Mouse (Mus musculus): Measurements from ENCODE around the gene Ptpn14.

The Ptpn14 gene

DNA sequence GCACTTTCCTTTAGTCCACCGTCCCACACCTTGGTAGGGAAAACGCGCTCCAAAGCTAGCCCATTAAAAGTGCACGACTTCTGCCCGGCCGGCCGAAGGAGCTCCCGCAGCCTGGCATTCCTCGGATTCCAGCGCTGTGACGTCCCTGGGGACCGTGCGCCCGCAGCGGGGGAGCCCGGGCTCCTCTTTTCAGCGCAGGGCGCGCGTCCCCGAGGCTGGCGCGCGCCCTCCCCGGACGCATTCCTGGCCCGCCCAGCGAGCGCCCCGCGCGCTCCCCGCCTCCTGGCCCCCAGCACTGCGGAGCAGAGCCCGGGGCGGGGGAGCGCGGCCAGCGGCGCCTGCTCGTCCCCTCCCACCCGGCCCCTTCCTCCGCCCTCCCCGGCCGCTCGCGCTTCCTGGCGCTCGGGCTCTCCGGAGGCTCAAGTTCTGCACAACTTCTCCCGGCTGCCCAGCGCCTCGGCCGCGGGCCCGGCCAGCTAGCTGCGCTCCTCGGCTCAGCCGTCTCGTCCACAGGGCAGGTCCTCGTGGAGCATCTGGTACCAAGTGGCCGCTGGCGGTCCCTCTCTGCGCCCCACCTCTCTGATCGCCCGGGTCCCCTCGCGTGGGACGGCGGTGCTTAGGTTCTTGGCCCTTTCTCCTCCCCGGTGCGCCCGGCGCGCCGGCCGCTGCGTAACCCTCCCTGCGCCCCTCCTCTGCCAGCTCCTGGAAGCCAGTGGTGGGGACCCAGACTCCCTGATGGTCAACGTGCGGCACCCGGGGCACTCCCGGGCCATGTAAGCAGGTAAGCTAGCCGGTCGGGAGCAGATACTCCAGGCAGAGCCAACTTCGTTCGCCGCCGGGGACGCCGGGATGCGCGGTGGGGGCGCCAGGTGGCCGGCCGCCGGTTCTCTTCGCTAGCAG, at the start of gene Ptpn14:
Gene Ptpn14 (plus strand): TSS at position 385 of the 900 bp plus-strand sequence.
- no peak for DNase-seq (ENCODE audit: low read depth, low spot score)

DNA sequence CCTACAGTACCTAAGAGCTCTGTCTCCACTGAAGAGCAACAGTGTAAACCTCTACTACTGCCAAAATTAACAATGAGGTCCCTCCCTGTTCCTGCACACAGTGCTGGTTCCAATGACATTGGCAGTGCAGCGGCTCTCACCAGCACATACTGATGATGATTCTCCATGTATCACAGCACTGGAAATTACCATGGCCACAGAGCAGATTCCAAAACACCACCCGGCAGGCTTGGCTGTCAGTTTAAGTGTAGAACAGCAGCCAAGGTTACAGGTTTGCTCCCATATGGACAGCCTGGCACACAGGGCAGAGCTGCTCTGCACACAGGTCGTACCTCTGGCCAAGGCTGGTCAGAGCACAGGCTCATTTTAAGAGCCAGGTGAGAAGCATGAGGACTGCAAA, 48.5 kb upstream of the Ptpn14 start:
- DNase-seq (ENCODE audit: low read depth, low spot score): no peak

DNA sequence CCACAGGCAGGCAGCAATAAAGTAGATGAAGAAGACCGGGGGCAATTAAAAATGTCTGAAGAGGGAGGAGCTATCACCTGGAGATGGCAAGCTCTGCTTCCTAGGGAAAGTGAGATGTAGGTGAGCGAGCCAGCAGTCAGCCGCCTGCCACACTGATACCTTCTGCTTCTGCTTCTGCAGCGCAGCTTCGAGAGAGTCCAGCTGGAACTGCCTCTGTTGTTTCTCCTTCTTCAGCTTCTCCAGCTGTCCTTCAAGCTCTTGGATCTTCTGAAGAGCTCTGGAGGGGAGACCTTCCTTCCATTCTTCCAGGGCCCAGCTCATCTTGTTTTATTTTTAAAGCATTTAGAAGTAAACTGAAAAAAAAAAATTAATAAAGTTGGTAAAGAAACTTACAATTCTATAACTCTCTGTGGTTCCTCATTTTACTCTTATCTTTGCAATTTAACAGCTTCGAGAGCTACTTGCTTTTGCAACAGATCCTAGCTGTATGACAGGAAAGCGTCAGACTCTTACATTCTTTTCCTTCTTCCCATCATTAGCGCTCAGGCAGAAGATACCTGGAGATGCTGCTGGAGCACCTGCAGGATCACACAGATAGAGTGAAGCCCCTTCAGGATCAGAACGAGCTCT, 43.2 kb upstream of the Ptpn14 start:
- no peak for DNase-seq (ENCODE audit: low read depth, low spot score)

DNA sequence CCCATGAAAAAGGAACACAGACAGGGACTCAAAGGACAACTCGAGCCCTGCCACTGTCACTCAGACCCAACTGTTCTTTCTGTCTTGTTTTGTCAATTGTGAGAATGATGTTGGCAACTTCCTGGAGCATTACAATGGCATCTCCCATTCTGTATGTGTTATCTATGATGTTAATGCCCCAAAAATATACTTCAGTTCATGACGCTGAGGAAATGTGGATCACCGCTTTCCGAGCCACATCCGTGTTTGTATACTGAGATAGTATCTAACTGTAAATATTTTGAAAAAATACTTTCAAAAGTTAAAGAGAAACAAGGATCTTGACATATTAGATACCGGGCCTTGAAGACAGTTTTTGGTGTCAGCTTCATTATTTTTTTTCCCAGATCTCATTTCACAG, 42.0 kb upstream of the Ptpn14 start:
- DNase-seq (ENCODE audit: low read depth, low spot score): no peak

DNA sequence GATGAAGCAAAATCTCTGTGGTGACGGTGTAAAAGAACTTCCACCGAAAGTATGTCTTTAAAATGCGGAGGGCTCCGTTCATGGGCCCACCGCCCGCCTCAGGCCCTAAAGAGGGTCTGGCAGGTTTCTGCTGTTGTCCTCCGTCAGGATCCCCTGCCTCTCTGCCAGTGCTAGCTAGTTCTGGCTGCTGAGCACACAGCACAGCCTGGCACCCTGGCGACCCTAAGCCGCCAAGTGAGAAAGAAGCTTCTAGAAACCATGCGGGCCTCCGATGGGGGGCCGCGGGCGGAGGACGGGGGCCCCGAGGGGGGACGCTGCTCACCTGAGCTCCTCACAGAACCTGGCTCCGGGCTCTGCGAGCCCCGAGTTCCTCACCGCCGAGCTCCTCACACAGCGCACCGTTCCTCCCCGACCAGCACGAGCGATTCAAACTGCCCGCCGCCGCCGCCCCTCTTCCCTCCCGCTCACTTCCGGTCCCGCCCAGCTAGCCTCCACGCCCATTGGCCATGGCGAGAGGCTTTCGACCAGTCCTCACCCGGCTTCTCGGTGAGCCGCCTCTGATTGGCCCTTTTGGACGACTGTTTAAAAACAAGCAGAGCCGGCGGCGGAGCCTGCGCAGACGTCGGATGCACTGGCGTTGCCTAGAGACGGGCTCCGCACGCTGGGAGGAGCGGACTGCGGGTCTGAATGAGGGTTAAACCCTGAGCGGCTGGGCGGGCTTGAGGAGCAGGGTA, 40.2 kb upstream of the Ptpn14 start, which contains the start of gene Cenpf:
Gene Cenpf (minus strand): TSS at position 433 of the 734 bp plus-strand sequence.
- peak; percentile 96 for DNase-seq (ENCODE audit: low read depth, low spot score)

DNA sequence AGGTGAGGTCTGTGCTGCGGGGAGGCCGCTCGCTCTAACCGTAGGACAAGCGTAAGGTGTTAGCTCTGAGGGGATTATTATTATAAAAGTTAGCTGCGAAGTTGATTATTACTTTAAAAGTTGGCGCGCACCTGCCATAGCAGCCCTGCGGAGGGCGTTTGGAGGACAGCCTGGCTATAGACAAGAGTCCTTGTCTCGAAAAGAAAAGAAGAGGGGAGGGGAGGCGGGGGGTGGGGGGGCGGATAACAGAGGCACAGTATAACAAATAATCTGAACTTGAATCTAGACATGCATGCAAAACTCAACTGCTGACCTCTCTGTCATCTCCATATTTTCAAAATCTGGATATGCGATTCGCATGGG, 39.7 kb upstream of the Ptpn14 start:
- DNase-seq (ENCODE audit: low read depth, low spot score): no peak

DNA sequence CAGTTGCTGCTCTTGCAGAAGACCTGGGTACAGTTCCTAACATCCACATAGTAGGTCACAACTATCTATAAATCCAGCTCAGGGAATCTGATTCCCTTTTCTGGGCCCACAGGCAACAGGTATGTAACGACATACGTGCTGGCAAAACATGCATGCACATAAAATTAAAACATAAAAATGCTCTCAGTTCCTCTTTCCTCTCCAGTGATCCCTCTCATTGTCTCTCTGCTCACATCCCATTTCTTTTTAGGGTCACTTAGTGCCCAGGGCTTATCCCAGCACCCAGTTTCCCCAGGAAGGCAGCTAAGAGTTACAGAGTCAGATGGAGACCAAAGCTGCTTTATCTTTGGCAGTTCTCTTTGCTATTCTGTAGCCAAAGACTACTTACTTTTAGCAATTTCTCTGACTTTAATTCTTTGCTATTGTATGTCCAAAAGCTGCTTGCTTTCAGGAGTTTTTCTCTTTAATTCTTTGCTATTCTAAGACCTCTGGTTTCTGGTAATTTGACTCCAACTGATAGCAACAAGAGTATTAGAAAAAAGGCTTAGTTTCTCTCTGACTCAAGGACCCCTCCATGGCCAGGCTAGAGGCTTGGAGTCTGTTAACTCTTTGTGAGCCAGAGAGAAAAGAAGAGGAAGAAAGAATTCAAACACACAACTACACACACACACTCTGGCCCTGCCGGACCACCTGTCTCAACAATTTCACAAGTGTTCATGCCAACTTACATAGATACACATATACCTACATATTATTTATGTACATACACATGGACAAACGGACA, 38.8 kb upstream of the Ptpn14 start:
- DNase-seq (ENCODE audit: low read depth, low spot score): no peak

DNA sequence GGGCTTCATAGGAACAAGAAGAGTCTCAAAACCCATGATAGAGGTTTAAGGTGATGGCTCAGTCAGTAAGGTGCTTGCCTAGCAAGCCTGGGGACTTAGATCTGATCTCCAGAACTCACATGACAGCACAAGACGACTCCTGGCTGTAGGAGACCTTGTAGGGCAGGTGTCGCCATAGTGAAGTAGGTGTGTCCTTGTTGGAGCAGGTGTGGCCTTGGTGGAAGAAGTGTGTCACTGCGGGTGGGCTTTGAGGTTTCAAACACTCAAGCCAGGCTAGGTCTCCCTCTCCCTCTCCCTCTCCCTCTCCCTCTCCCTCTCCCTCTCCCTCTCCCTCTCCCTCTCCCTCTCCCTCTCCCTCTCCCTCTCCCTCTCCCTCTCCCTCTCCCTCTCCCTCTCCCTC, 35.6 kb upstream of the Ptpn14 start:
- peak; percentile 65 for DNase-seq (ENCODE audit: low read depth, low spot score)

DNA sequence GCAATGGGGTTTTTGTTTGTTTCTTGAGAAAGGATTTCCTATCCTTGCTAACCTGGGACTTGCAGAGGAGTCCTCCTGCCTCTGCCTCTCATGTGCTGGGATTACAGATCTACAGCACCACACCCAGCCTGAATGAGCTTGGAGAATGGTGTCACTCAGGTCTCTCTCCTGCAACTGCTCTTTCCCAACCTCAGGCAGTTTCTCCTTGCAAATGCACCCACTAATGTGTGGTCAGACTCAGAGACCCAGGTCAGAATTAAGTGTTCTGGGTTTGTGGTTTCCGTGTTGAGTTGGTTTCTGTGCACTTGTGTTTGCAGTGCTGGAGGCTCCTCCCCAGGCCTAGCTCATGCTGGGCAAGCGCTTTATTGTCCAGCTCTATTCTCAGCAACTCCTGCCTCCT, 33.7 kb upstream of the Ptpn14 start:
- no peak for DNase-seq (ENCODE audit: low read depth, low spot score)

DNA sequence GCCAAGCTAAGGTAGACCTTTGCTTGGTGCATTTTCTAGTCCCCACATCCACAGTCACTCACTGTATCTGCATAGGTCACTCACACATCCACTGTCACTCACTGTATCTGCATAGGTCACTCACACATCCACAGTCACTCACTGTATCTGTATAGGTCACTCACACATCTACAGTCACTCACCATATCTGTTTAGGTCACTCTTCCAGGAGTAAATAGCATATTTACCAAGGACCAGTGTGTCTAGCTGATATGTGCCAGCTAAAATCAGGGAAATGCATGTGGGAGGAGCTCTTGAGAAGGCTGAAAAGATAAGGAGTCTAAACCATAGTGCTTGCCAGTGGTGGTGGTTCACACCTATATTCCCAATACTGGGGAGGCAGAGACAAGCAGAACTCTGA, 32.7 kb upstream of the Ptpn14 start:
- no peak for DNase-seq (ENCODE audit: low read depth, low spot score)

DNA sequence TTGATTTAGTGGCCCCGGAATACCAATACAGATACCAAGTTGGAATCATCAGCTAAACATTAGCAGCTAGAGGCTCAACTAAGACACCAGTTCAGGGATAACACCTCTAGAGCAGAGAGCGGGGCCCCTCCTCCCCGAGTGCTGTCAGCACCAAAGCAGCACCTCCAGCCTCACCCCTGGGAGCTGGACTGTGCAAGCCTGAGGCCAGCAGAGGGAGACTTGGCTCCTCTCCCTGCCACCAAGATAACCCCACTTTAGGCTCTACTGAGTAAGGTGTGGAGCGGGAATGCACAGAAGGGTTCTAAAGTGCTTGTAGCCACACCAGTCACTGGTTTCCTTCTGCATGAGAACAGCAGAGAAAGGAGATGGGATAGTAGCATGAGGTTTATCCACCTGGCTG, 29.7 kb upstream of the Ptpn14 start:
- DNase-seq (ENCODE audit: low read depth, low spot score): no peak

DNA sequence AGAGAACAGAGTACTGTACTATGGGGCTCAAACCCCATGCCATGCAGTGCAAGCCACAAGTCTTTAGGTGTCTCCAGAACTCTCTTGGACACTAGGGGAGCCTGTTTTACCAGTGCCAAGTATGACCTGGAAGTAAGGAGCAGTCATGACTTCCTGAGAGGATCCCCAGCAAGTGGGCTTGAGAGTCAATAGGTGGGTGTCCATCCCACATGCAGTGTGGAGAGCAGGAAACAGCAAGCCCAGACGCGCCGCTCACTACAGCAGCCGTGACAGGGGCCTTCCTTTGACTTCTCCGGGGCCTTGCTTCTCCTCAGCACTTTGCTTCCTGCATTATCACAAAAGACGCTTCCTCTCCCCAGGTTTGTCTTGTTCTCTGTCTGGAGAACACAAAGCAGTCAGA, 27.9 kb upstream of the Ptpn14 start:
- DNase-seq (ENCODE audit: low read depth, low spot score): no peak

DNA sequence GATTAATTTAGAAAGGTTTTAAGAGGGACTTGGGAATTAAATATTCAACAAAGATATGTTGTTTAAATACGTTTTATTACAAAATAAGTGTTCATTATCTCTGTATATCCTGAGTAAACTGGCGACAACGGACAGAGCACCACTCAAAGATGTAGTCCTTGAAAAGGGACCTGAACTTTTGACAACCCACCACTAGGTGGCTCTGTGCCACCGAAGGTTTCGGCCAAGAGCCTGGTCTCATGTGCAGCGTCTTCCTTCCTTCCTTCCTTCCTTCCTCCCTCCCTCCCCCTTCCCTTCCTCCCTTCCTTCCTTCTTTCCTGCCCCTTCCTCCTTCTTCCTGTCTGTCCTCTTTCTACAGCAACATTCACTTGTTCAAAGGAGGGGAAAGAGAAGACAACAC, 27.1 kb upstream of the Ptpn14 start:
- no peak for DNase-seq (ENCODE audit: low read depth, low spot score)

DNA sequence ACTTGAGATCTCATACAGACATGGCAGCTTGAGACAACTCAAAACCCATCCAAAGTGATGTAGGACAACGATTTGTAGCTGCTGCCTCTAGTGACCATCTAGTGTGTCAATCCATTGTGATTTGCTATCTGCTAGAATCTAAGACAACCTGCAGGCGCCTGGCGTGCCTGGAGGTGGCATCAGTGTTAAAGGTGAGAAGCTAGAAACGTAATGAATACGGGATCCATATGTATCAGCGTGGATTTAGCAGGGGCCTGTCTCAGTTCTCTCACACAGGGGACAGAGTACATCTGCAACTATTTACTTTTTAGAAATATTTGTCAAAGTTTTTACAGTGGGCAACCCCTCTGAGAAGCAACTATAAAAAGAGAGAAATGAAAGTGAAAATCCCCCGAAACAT, 24.9 kb upstream of the Ptpn14 start:
- DNase-seq (ENCODE audit: low read depth, low spot score): no peak

DNA sequence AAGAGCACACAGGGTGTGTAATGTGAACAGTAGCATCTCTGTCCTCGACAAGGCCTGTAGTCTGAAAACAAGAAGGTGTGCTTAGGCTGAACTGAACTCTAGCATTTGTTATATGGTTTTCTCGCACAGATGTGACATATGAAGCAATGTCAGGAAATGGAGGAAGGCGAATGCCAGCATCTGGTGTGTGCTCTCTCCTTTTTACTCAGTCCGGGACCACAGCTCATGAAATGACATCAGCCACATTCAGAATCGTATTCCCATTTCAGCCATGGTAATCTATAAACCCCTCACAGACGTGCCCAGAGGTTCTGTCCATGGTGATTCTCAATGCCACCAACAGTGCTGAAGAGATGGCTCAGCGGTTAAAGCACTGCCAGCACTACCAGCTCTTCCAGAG, 24.5 kb upstream of the Ptpn14 start:
- DNase-seq (ENCODE audit: low read depth, low spot score): no peak

DNA sequence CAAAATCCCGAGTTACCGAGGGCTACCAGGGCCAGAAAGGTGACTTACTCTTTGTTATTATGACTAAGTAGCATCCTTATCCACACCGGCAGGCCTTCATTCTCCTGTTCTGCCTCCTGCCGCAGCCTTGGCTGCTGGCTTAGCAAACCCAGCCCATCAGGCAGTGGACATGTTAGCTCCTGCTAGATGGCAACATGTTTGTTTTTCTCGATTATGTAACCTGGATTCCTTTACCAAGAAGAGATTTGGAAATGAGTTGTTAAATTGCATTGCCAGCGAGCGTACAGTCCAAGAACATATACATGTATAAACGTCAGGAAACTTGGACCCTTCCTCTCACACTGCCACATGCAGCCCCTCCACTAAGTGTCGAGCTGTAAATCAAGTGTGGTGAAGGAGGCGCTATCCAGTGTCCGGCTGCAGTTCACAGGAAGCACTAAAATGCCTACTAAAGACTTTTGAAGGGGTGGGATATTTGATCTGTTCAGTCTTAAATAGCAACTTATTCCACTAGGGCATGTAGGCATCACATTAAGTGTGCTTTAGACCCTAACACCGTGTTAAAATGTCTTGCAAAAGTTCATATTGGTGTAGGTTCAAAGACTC, 21.9 kb upstream of the Ptpn14 start:
- DNase-seq (ENCODE audit: low read depth, low spot score): no peak

DNA sequence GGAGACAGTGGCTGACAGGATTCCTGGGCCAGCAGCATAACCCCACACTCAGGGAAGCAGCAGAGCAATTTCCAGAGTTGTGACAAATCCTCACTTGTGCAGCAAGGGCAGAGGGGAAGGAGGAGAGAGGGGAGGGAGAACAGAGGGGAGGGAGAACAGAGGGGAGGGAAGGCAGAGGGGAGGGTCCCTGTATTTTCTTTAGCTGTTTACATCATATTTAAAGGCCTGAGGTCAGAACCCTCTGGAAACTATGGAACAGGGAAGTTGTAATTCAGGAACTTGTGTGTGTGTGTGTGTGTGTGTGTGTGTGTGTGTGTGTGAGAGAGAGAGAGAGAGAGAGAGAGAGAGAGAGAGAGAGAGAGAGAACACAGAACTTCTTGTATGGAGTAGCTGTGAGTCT, 21.1 kb upstream of the Ptpn14 start:
- DNase-seq (ENCODE audit: low read depth, low spot score): no peak

DNA sequence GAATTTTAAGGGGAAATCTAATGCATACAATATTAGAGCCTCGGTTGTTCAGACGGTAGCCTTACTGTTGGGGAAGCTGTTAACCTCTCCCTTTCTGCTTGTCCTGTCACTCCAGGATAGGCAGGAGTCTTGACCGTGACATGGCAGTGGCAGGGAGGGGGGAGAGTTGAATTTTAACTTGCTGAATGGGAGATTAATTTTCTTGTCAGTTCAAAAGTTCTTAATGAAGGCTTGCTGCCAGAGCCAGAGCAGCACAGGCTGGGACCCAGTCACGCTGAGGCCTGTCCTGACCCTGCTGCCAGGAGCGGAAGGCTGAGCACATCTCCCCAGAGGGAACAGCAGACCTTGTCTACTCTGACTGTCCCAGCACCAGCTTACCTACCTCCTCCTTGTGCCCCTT, 20.6 kb upstream of the Ptpn14 start:
- DNase-seq (ENCODE audit: low read depth, low spot score): no peak

DNA sequence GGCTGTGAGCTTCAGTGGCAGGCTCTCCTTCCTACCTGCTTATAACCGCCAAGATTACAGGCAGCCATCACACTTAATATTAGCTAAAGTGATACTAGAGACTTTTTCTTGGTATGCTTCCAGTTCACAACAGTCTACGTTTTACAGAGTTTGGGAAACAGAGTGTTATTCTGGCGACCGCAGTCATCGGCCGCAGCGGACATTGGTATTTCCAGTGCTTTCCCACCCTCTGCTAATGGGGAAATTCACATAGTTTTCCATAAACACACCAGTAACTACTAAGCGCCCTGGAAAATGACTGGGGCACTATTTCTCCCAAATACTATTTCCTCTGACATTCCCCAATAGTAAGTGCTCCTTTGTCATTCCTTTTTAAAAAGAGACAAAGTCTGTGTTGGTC, 19.1 kb upstream of the Ptpn14 start:
- DNase-seq (ENCODE audit: low read depth, low spot score): no peak

DNA sequence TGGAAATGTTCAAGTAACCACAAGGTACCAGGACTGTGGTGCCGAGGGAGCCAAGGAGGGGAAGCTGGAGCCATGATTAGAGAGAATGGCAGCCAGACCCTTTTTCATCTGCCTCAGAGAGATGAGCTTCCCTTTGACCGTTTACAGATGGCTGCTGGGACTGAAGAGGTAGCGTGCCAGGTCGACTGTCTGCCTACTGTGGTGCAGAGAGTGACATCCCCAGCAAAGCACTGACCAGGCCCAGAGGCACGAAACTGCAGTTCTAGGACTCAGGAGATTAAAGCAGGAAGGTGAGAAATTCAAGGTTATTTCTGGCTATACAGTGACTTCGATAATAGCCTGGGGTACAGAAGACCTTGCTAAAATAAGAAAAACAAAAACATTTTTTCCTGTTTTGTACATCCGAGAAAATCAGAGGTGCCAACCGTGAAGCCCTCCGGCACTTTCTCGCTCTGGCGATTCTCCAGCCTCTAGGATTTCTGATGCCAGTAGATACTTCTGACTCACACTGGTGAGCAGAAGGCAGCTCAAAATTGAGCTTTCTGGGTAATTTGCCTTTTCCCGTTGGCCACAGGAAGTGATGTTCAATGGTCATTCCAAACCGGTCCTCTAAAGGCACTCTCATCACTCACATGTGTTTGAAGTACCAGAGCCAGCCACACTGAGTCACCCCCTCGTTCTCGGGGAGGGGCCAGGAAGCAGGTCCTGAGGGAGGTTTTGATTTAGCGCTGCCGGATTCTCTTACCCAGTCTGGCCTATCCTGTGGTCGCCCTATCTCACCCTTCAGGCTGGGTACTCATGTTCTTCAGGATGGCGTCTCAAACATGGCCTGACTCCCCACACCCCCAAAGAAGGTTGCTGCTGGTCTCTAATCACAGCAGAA, 11.9 kb upstream of the Ptpn14 start:
- DNase-seq (ENCODE audit: low read depth, low spot score): no peak

Data from WW6 (cell line).